Mouse (Mus musculus) CH12.LX (cell line): Measurements from ENCODE around the gene Asb8. TPM values are rescaled to one million over a fixed set of nuclear protein-coding genes. Genes with fewer than 3 reads are reported as not detected.

ENCODE experiments used
- DNase-seq: peaks from one replicate; pipeline ENCODE4 v3.0.0-alpha.2; 2013; ENCODE audit errors: extremely low read depth
- H3K27ac ChIP-seq: 2 replicates; pipeline ENCODE4 v1.5.1; 2012; ENCODE audit warnings: low read depth, mild to moderate bottlenecking, control low read depth, moderate library complexity; ENCODE audit not compliant: insufficient read depth
- H3K27me3 ChIP-seq: replicated peaks from 2 replicates; pipeline ENCODE3; 2012; ENCODE audit warnings: inconsistent platforms
- H3K36me3 ChIP-seq, 2 experiments: replicated peaks in 1 of 2; 2 replicates each; pipeline versions ENCODE3 to v1.6.1; 2012; ENCODE audit warnings: inconsistent platforms in 1 of 2, low read length in 1 of 2, mild to moderate bottlenecking in 1 of 2, mixed read lengths in 1 of 2, moderate library complexity in 1 of 2; ENCODE audit not compliant: control insufficient read depth in 1 of 2, insufficient read depth in 1 of 2
- H3K4me1 ChIP-seq, 2 experiments: 2 replicates each; pipeline ENCODE4 v1.6.1; 2012; ENCODE audit warnings: inconsistent platforms in 1 of 2, moderate library complexity in 1 of 2; ENCODE audit not compliant: insufficient read depth in 2 of 2, control insufficient read depth in 1 of 2
- H3K4me2 ChIP-seq: 2 replicates; pipeline ENCODE4 v1.6.1; 2012; ENCODE audit warnings: low read depth, mild to moderate bottlenecking, control low read depth; ENCODE audit not compliant: poor library complexity, insufficient read depth, severe bottlenecking
- H3K4me3 ChIP-seq, 3 experiments: fragments of 150-350 bp in 1 of 3; sonication (generic) in 1 of 3; replicated peaks in 1 of 3; 2 replicates each; pipeline versions ENCODE3 to v1.5.1; 2011 to 2012; ENCODE audit warnings: low read depth in 2 of 3, low read length in 2 of 3, mild to moderate bottlenecking in 2 of 3, moderate library complexity in 2 of 3, control low read depth in 1 of 3, improper control_type of control experiment in 1 of 3, inconsistent platforms in 1 of 3, mixed read lengths in 1 of 3; ENCODE audit not compliant: poor library complexity in 1 of 3
- H3K79me2 ChIP-seq: replicated peaks from 2 replicates; pipeline ENCODE4 v1.6.1; 2012; ENCODE audit warnings: mild to moderate bottlenecking, moderate library complexity; ENCODE audit not compliant: control insufficient read depth, poor library complexity, insufficient read depth, severe bottlenecking; ENCODE audit errors: extremely low read depth
- H3K9ac ChIP-seq: 2 replicates; pipeline ENCODE4 v1.6.1; 2012; ENCODE audit warnings: low read depth, mild to moderate bottlenecking, control low read depth, moderate library complexity; ENCODE audit not compliant: insufficient read depth
- H3K9me3 ChIP-seq: replicated peaks from 2 replicates; pipeline ENCODE3; 2012; ENCODE audit warnings: low read length, inconsistent platforms, mixed read lengths
- BHLHE40 ChIP-seq: IDR thresholded peaks from 2 replicates; pipeline ENCODE4 v1.6.1; 2011; ENCODE audit warnings: mild to moderate bottlenecking, low read depth, low read length, improper control_type of control experiment
- CHD2 ChIP-seq: IDR thresholded peaks from 2 replicates; pipeline ENCODE4 v1.6.1; 2011; ENCODE audit warnings: low read length, improper control_type of control experiment
- CTCF ChIP-seq, 2 experiments: IDR thresholded peaks in 1 of 2; conservative IDR thresholded peaks in 1 of 2; 2 replicates each; pipeline ENCODE4 v1.5.1; 2011 to 2012; ENCODE audit warnings: low read depth in 2 of 2, low read length in 2 of 2, improper control_type of control experiment in 1 of 2, inconsistent platforms in 1 of 2, mild to moderate bottlenecking in 1 of 2, moderate library complexity in 1 of 2
- E2F4 ChIP-seq: IDR thresholded peaks from 2 replicates; pipeline ENCODE4 v1.6.1; 2011; ENCODE audit warnings: low read depth, low read length, improper control_type of control experiment; ENCODE audit not compliant: insufficient replicate concordance
- EP300 ChIP-seq: IDR thresholded peaks from 2 replicates; pipeline ENCODE4 v1.6.1; 2011; ENCODE audit warnings: low read length, improper control_type of control experiment
- ETS1 ChIP-seq: conservative IDR thresholded peaks from 2 replicates; pipeline ENCODE4 v1.6.1; 2012; ENCODE audit warnings: low read depth, mild to moderate bottlenecking, inconsistent platforms, low read length, improper control_type of control experiment, moderate library complexity
- IRF4 ChIP-seq: IDR thresholded peaks from 2 replicates; pipeline ENCODE4 v1.6.1; 2014; ENCODE audit warnings: low read depth, mild to moderate bottlenecking, inconsistent platforms, low read length, improper control_type of control experiment
- JUND ChIP-seq: conservative IDR thresholded peaks from 2 replicates; pipeline ENCODE4 v1.6.1; 2011; ENCODE audit warnings: low read depth, low read length, improper control_type of control experiment
- MAZ ChIP-seq: IDR thresholded peaks from 2 replicates; pipeline ENCODE4 v1.6.1; 2012; ENCODE audit warnings: low read depth, mild to moderate bottlenecking, inconsistent platforms, low read length, improper control_type of control experiment, moderate library complexity
- MEF2A ChIP-seq: IDR thresholded peaks from 2 replicates; pipeline ENCODE4 v1.6.1; 2014; ENCODE audit warnings: low read depth, mild to moderate bottlenecking, inconsistent platforms, low read length, improper control_type of control experiment, borderline replicate concordance
- MXI1 ChIP-seq: IDR thresholded peaks from 2 replicates; pipeline ENCODE4 v1.6.1; 2011; ENCODE audit warnings: mild to moderate bottlenecking, low read depth, low read length, improper control_type of control experiment
- MYC ChIP-seq: IDR thresholded peaks from 2 replicates; pipeline ENCODE4 v1.6.1; 2011; ENCODE audit warnings: low read depth, mild to moderate bottlenecking, improper control_type of control experiment, low read length
- NRF1 ChIP-seq: IDR thresholded peaks from 2 replicates; pipeline ENCODE4 v1.6.1; 2014; ENCODE audit warnings: low read depth, mild to moderate bottlenecking, inconsistent platforms, low read length, improper control_type of control experiment, moderate library complexity
- POLR2AphosphoS2 ChIP-seq: IDR thresholded peaks from 2 replicates; pipeline ENCODE4 v1.6.1; 2011; ENCODE audit warnings: low read depth, low read length, improper control_type of control experiment
- RAD21 ChIP-seq: IDR thresholded peaks from 2 replicates; pipeline ENCODE4 v1.6.1; 2011; ENCODE audit warnings: low read depth, mild to moderate bottlenecking, low read length, improper control_type of control experiment, moderate library complexity
- SIN3A ChIP-seq: IDR thresholded peaks from 2 replicates; pipeline ENCODE4 v1.6.1; 2012; ENCODE audit warnings: low read length, improper control_type of control experiment, inconsistent platforms
- SMC3 ChIP-seq: IDR thresholded peaks from 2 replicates; pipeline ENCODE4 v1.6.1; 2011; ENCODE audit warnings: low read depth, low read length, improper control_type of control experiment
- TCF12 ChIP-seq: IDR thresholded peaks from 2 replicates; pipeline ENCODE4 v1.6.1; 2014; ENCODE audit warnings: low read depth, mild to moderate bottlenecking, inconsistent platforms, low read length, improper control_type of control experiment
- USF1 ChIP-seq: IDR thresholded peaks from 2 replicates; pipeline ENCODE4 v1.6.1; 2014; ENCODE audit warnings: low read depth, mild to moderate bottlenecking, inconsistent platforms, low read length, improper control_type of control experiment
- ZNF384 ChIP-seq: IDR thresholded peaks from 2 replicates; pipeline ENCODE4 v1.6.1; 2012; ENCODE audit warnings: low read depth, low read length, improper control_type of control experiment, inconsistent platforms
- dilution Hi-C: fragments of 300-500 bp; cut with MboI; formaldehyde crosslinking; loops from 2 replicates; pipeline ENCODE4 v1.14.3; 2020; ENCODE audit warnings: low sequenced_read_pairs; ENCODE audit not compliant: extremely low pct_unique_long_range_greater_than_20kb, extremely low pct_ligation_motif_present
- in situ Hi-C: fragments of 300-500 bp; cut with MboI; formaldehyde crosslinking; loops from 3 replicates; pipeline ENCODE4 v1.14.3; 2019; ENCODE audit warnings: low sequenced_read_pairs, low pct_ligation_motif_present, low pct_unique_long_range_greater_than_20kb, mixed read lengths
- polyA plus RNA-seq: library from polyadenylated mRNA; unstranded; fragments of >175 nt; gene quantifications from 2 replicates; pipeline ENCODE4 v1.2.1, GENCODE M21; 2012; ENCODE audit warnings: low read depth; ENCODE audit not compliant: insufficient read length
- total RNA-seq, 2 experiments: library from RNA; depleted of rRNA; stranded (reverse); fragments of 300-350 nt in 1 of 2; fragments of >200 nt in 1 of 2; gene quantifications; 2 replicates each; pipeline ENCODE4 v1.2.3; 2012 to 2014

Gene Asb8
- total and polyA plus RNA-seq, 3 experiments = 20.5 to 32.5 (median 27.7) TPM

DNA sequence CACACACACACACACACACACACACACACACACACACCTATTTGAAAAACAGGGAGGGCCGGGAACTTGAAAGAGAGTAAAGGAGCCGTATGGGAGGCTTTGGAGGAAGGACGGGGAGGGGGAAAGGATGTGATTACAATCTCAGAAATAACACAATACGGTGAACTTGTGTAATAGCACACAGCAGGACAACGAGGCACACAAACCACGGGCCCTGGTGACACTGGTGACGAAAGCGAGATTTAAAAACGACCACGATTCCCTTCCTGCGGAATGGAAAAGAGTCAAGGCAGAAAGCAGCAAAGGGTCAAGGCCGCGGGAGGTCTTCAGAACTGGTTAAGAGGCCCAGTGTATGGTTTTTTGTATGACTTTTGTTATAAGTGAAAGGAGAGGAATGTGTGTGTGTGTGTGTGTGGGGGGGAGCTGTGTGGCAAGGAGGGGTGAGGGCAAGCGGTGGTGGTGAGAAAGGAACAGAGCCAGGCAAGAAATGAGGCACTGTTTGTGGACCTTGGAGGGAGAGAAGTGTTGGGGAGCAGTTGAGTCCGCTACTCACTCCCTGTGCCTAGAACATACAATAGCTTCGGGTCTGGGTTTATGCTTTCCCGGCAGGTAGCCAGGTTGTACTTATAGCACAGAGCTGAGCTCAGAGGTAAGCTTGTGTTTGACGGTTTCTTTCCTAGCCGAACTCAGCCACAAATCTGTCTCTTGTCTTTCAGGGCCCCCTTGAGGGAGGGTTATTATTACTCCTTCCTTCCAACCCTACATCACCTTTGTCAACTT lies 4.2 kb downstream of the Asb8 start:
- Histone ChIP-seq H3K36me3 (no peaks in the 10 kb centered on the region), H3K4me1 (peaks cover 5 to 11% of the 10 kb centered on the region in 2 experiments; a peak in 3 of 4 replicates), H3K79me2 (no peaks in the 10 kb centered on the region)
- no peak for TF ChIP-seq ETS1
- TF ChIP-seq MAZ = no peak
- no peak for TF ChIP-seq CTCF (conservative IDR thresholded peaks at IDR 0.05 in 1 of 2, IDR thresholded peaks at IDR 0.05 in 1 of 2; ENCODE audit: low read depth in 2 of 2, low read length in 2 of 2)
- no peak for TF ChIP-seq POLR2AphosphoS2
- no peak for TF ChIP-seq TCF12
- no peak for TF ChIP-seq NRF1
- no peak for TF ChIP-seq MXI1
- no peak for TF ChIP-seq ZNF384
- no peak for TF ChIP-seq BHLHE40
- TF ChIP-seq RAD21 = no peak
- no peak for TF ChIP-seq EP300
- TF ChIP-seq SMC3 = no peak
- TF ChIP-seq, all 38 proteins: peak for 0
- Histone ChIP-seq H3K27me3 (peaks cover 43% of the 10 kb centered on the region), H3K4me3 (no peak overlapping the region), H3K27ac (no peak overlapping the region), H3K4me2 (no peak overlapping the region), H3K9me3 (no peaks in the 10 kb centered on the region), H3K9ac (no peak overlapping the region)
- no peak for DNase-seq
- in situ Hi-C loops (loop anchor here (25.0 kb wide), 1 partner anchor 299 kb away; no protein-coding TSS in a partner anchor), dilution Hi-C loops (no loop called here)

GRCm38 (mm10) chr15:98157253-98157652 lies 8.2 kb downstream of the Asb8 start:
- in situ Hi-C loops (loop anchor here (10.0 to 25.0 kb wide), 2 partner anchors 192 to 295 kb away; partner anchors contain the start of gene Tmem106c), dilution Hi-C loops (no loop called here)
- H3K27me3 ChIP-seq = peaks cover 14% of the 10 kb centered on the region
- H3K4me1 ChIP-seq = peaks cover 8 to 33% of the 10 kb centered on the region in 2 experiments; a peak in 3 of 4 replicates
- no peaks in the 10 kb centered on the region for H3K79me2 ChIP-seq
- no peak overlapping the region for H3K27ac ChIP-seq
- H3K4me2 ChIP-seq = no peak overlapping the region
- H3K4me3 ChIP-seq = no peak overlapping the region
- H3K9me3 ChIP-seq = no peaks in the 10 kb centered on the region
- H3K36me3 ChIP-seq = no peaks in the 10 kb centered on the region
- H3K9ac ChIP-seq = no peak overlapping the region
- TF ChIP-seq IRF4 (no peak), CHD2 (no peak), MYC (no peak), E2F4 (no peak), SIN3A (no peak), USF1 (no peak), NRF1 (no peak), MEF2A (no peak), JUND (no peak), RAD21 (no peak)
- no peak for DNase-seq
